Mouse (Mus musculus) heart, embryonic 10.5 days (tissue): ENCODE measurements around the gene Lrch1. TPM values are rescaled to one million over a fixed set of nuclear protein-coding genes. Genes with fewer than 3 reads are reported as not detected.

Experiments used
- DNase-seq: peaks from one replicate; pipeline ENCODE4 v3.0.0-alpha.2; 2017; ENCODE audit warnings: low spot score
- H3K27ac ChIP-seq: fragments of 300-500 bp; sonication (generic); 2 replicates; pipeline ENCODE4 v1.5.1; 2016; ENCODE audit warnings: mild to moderate bottlenecking
- H3K27me3 ChIP-seq: fragments of 300-500 bp; sonication (generic); 2 replicates; pipeline ENCODE4 v1.6.1; 2016; ENCODE audit warnings: mild to moderate bottlenecking; ENCODE audit not compliant: poor library complexity, insufficient read depth, severe bottlenecking
- H3K36me3 ChIP-seq: fragments of 300-500 bp; sonication (generic); 2 replicates; pipeline ENCODE4 v1.6.1; 2016; ENCODE audit warnings: mild to moderate bottlenecking, moderate library complexity
- H3K4me1 ChIP-seq: fragments of 300-500 bp; sonication (generic); 2 replicates; pipeline ENCODE4 v1.6.1; 2016; ENCODE audit warnings: mild to moderate bottlenecking
- H3K4me3 ChIP-seq: fragments of 300-500 bp; sonication (generic); 2 replicates; pipeline ENCODE4 v1.5.1; 2016; ENCODE audit warnings: mild to moderate bottlenecking, moderate library complexity
- H3K9me3 ChIP-seq: fragments of 300-500 bp; sonication (generic); 2 replicates; pipeline ENCODE4 v1.6.1; 2016; ENCODE audit warnings: mild to moderate bottlenecking, moderate library complexity
- WGBS: fragments of 180-500 bp; shearing (Covaris S2); methylation state at CpG from one replicate; pipeline ENCODE4 v1.1.7; 2016; 5-methylcytosine and 5-hydroxymethylcytosine counted together
- polyA plus RNA-seq: library from polyadenylated mRNA; unstranded; fragments of >200 nt; fragmentation: Nextera tagmentation; extraction: Ambion mirVana; gene quantifications from 2 replicates; pipeline ENCODE4 v1.2.1, GENCODE M21; 2016

Gene Lrch1
- polyA plus RNA-seq, 1 experiment from 2014 or later = 10.1 TPM

GRCm38 (mm10) chr14:74915025-74915424 lies 32.7 kb downstream of the Lrch1 start:
- H3K27me3 ChIP-seq = no peaks in the 10 kb centered on the region
- H3K36me3 ChIP-seq = peaks cover 3% of the 10 kb centered on the region; the same call in 1 of the 2 replicates
- no peak for DNase-seq
- 71% methylated on average over 9 of the region's 9 CpGs for WGBS
- peaks cover 53% of the 10 kb centered on the region for H3K4me1 ChIP-seq
- no peak overlapping the region for H3K4me3 ChIP-seq
- no peaks in the 10 kb centered on the region for H3K9me3 ChIP-seq
- H3K27ac ChIP-seq = no peak overlapping the region; the same call in 1 of the 2 replicates

GRCm38 (mm10) chr14:74913381-74914230 lies 34.1 kb downstream of the Lrch1 start:
- Histone ChIP-seq H3K4me1 (peaks cover 52% of the 10 kb centered on the region), H3K27ac (no peak overlapping the region), H3K27me3 (no peaks in the 10 kb centered on the region), H3K36me3 (no peaks in the 10 kb centered on the region), H3K4me3 (no peak overlapping the region), H3K9me3 (no peaks in the 10 kb centered on the region)
- DNase-seq = no peak
- WGBS = 84% methylated on average over 20 of the region's 20 CpGs

DNA sequence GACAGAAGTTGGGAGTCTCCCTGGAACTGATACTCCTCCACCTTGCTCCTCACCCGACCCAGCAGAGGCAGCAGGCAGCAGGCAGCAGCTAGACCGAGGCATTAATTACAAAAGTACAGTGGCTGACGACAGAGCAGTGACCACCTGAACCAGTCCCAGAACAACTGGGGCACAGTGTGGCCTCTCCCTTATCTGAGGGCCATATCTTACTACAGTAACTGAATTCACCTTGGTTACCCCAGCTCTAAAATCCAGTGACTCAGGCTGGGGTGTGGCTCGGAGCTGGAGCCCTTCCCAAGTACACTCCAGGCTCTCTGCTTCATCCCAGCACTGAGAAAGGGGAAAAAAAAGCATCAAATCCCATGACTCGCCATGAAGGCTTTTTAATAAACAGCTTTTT lies 37.3 kb downstream of the Lrch1 start:
- DNase-seq = no peak
- Histone ChIP-seq H3K27ac (no peak overlapping the region), H3K36me3 (no peaks in the 10 kb centered on the region), H3K27me3 (no peaks in the 10 kb centered on the region), H3K9me3 (no peaks in the 10 kb centered on the region), H3K4me1 (peaks cover 28% of the 10 kb centered on the region), H3K4me3 (no peak overlapping the region)
- WGBS = 52% methylated on average over 5 of the region's 5 CpGs

- Histone ChIP-seq H3K36me3 (no peaks in the 10 kb centered on the region), H3K9me3 (no peaks in the 10 kb centered on the region), H3K27ac (no peak overlapping the region), H3K27me3 (no peaks in the 10 kb centered on the region), H3K4me3 (no peak overlapping the region), H3K4me1 (peaks cover 25% of the 10 kb centered on the region)
- WGBS = 73% methylated on average over 8 of the region's 8 CpGs
- DNase-seq = no peak
Observed at GRCm38 (mm10) chr14:74909021-74909420, 38.7 kb downstream of the Lrch1 start.

- H3K4me1 ChIP-seq = peaks cover 28% of the 10 kb centered on the region
Observed at GRCm38 (mm10) chr14:74908250-74908649, 39.4 kb downstream of the Lrch1 start.

GRCm38 (mm10) chr14:74907706-74908105 lies 40.0 kb downstream of the Lrch1 start:
- H3K4me3 ChIP-seq = no peak overlapping the region
- H3K9me3 ChIP-seq = no peaks in the 10 kb centered on the region
- no peak for DNase-seq
- H3K4me1 ChIP-seq = peaks cover 32% of the 10 kb centered on the region
- no peaks in the 10 kb centered on the region for H3K27me3 ChIP-seq
- WGBS = 92% methylated on average over 8 of the region's 8 CpGs
- no peak overlapping the region for H3K27ac ChIP-seq
- H3K36me3 ChIP-seq = no peaks in the 10 kb centered on the region

More at GRCm38 (mm10) chr14:74908250-74908649, 39.4 kb downstream of the Lrch1 start:
- Histone ChIP-seq H3K36me3 (no peaks in the 10 kb centered on the region), H3K27me3 (no peaks in the 10 kb centered on the region), H3K9me3 (no peaks in the 10 kb centered on the region), H3K27ac (no peak overlapping the region), H3K4me3 (no peak overlapping the region)
- DNase-seq = no peak
- 89% methylated on average over 6 of the region's 6 CpGs for WGBS

DNA sequence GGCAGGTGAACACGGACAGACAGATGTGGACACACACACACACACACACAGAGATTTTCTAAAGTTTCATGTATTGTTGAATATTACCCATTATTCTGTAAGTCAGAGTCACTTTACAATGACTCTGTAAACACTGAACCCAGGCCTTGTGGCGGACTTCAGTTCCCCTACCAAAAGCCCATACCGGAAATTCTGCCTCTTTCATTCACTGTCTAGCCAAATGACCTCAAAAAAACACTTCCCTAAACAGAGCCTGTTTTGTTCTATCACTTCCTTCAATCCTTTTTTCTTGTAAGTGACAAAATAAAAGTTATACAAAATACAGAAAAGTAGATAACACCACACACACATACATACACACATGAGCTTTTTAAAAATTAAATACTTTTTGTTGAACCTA lies 41.7 kb downstream of the Lrch1 start:
- H3K36me3 ChIP-seq = no peaks in the 10 kb centered on the region
- H3K4me3 ChIP-seq = no peak overlapping the region
- no peak for DNase-seq
- H3K4me1 ChIP-seq = peaks cover 37% of the 10 kb centered on the region
- no peak overlapping the region for H3K27ac ChIP-seq
- H3K9me3 ChIP-seq = no peaks in the 10 kb centered on the region
- H3K27me3 ChIP-seq = no peaks in the 10 kb centered on the region
- WGBS = 81% methylated on average over 3 of the region's 3 CpGs

- Histone ChIP-seq H3K27me3 (no peaks in the 10 kb centered on the region), H3K4me1 (peaks cover 45% of the 10 kb centered on the region), H3K36me3 (no peaks in the 10 kb centered on the region), H3K27ac (no peak overlapping the region), H3K9me3 (no peaks in the 10 kb centered on the region), H3K4me3 (no peak overlapping the region)
- 82% methylated on average over 5 of the region's 5 CpGs for WGBS
- DNase-seq = no peak
Observed at GRCm38 (mm10) chr14:74904442-74904841, 43.2 kb downstream of the Lrch1 start.

GRCm38 (mm10) chr14:74903047-74903446 lies 44.6 kb downstream of the Lrch1 start:
- Histone ChIP-seq H3K27me3 (no peaks in the 10 kb centered on the region), H3K27ac (peak overlapping the region; percentile 59), H3K9me3 (no peaks in the 10 kb centered on the region), H3K4me3 (no peak overlapping the region), H3K4me1 (peaks cover 45% of the 10 kb centered on the region), H3K36me3 (no peaks in the 10 kb centered on the region)
- no peak for DNase-seq
- 54% methylated on average over 4 of the region's 4 CpGs for WGBS

DNA sequence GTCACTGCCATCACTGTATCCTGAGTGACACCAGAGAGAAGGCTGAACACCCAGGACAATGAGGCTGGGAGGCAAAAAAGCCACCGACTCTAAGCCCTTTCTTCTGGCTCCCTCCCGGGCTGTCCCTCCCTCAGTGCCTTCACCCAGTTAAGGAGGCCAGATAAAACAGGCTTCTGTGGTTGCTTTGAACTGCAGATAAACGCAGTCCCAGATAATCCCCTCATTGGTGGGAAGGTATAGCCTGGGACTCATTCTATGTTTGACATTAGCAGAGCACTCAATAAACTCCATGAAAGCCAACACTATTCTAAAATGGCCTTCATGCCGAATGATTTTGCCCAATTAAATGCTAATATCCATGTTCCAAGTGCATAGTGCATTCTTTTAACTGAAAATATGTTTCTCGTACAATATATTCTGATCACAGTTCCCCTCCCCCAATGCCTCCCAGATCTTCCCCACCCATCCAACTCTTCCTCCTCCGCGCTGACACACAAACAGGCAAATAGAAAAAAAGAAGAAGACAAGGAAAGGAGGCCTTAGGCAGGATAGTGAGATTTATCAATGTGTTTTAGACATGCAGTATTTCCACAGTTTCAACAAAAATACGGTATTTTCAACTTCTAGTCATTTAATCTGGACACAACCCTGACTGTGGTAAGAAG lies 46.8 kb downstream of the Lrch1 start:
- 51% methylated on average over 8 of the region's 8 CpGs for WGBS
- no peaks in the 10 kb centered on the region for H3K36me3 ChIP-seq
- H3K9me3 ChIP-seq = no peaks in the 10 kb centered on the region
- H3K4me1 ChIP-seq = peaks cover 45% of the 10 kb centered on the region
- H3K27ac ChIP-seq = peak overlapping the region; percentile 86
- no peak for DNase-seq
- H3K27me3 ChIP-seq = no peaks in the 10 kb centered on the region
- 0 out of 2 replicates have a peak overlapping the region, but pooled peaks have one; percentile 31 for H3K4me3 ChIP-seq

DNA sequence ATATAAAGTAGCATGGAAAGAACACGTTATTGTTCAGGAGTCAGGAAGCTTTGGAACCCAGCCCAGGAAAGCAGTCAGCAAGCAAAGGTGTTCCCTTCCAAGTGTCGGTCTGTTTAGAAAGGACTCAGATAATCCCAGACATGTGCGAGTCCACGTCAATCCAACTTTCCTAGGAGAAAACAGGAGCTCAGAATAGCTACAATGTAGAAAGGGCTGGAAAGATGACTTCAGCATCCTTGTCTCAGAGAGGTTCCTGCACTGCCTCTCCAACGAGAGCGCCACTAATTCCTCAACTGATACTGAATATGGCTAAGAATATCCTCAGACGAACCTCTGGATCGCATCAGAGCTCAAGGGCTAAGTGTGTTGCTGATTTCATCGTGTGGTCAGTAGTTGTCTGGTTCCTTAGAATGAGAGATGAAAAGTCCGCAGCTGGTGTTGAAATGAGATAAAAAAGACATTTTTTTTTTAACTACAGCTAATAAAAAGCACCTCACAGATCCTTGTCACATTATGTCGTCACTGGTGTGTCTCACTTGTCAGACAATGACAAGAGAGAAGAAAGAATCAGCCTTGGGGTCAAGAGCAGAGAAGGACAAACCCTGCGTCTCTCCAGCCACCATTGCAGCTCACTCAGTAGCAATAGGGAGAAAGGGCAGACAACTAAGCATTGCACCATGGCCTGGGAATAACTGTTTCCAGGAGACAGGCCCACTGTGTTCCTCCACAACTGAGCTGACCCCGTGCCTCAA lies 47.5 kb downstream of the Lrch1 start:
- DNase-seq = no peak
- Histone ChIP-seq H3K36me3 (no peaks in the 10 kb centered on the region), H3K4me1 (peaks cover 45% of the 10 kb centered on the region), H3K9me3 (no peaks in the 10 kb centered on the region), H3K27me3 (no peaks in the 10 kb centered on the region), H3K4me3 (peak overlapping the region; percentile 31; the same call in 1 of the 2 replicates), H3K27ac (peak overlapping the region; percentile 86)
- WGBS = 18% methylated on average over 13 of the region's 13 CpGs

DNA sequence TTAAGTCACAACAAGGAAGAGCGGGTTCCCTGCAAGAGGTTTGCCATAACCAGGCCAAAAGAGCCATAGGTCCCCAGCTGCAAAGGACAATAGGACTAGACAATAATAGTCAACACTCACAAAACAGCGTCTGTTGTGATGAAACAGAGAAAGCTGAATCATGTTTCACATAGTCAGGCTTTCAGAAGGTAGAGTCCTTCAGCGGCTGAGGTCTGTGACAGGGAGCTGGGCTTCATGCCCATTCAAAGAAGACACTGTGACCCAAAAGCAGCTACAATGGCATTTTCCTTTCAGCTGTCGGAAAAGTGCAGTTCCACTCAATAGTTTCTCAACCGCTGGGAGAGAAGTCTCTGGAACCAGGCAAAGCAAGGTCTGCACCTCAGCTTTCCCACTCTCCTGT lies 48.7 kb downstream of the Lrch1 start:
- no peak for DNase-seq
- Histone ChIP-seq H3K9me3 (no peaks in the 10 kb centered on the region), H3K4me3 (no peak overlapping the region), H3K27me3 (no peaks in the 10 kb centered on the region), H3K4me1 (peaks cover 39% of the 10 kb centered on the region), H3K36me3 (no peaks in the 10 kb centered on the region), H3K27ac (peak overlapping the region; percentile 75)
- WGBS = 77% methylated on average over 5 of the region's 5 CpGs

- Histone ChIP-seq H3K27ac (no peak overlapping the region), H3K4me3 (no peak overlapping the region), H3K4me1 (peaks cover 42% of the 10 kb centered on the region), H3K9me3 (no peaks in the 10 kb centered on the region), H3K27me3 (no peaks in the 10 kb centered on the region), H3K36me3 (no peaks in the 10 kb centered on the region)
- WGBS = 84% methylated on average over 6 of the region's 6 CpGs
- DNase-seq = no peak
Observed at GRCm38 (mm10) chr14:74893693-74894092, 54.0 kb downstream of the Lrch1 start.
